Mouse (Mus musculus) layer of hippocampus, adult 11-12 months (tissue): Measurements from ENCODE around the gene Dapl1.

ENCODE experiments used
- DNase-seq: peaks from one replicate; pipeline ENCODE4 v3.0.0; 2022; ENCODE audit warnings: low spot score

Gene Dapl1

DNA sequence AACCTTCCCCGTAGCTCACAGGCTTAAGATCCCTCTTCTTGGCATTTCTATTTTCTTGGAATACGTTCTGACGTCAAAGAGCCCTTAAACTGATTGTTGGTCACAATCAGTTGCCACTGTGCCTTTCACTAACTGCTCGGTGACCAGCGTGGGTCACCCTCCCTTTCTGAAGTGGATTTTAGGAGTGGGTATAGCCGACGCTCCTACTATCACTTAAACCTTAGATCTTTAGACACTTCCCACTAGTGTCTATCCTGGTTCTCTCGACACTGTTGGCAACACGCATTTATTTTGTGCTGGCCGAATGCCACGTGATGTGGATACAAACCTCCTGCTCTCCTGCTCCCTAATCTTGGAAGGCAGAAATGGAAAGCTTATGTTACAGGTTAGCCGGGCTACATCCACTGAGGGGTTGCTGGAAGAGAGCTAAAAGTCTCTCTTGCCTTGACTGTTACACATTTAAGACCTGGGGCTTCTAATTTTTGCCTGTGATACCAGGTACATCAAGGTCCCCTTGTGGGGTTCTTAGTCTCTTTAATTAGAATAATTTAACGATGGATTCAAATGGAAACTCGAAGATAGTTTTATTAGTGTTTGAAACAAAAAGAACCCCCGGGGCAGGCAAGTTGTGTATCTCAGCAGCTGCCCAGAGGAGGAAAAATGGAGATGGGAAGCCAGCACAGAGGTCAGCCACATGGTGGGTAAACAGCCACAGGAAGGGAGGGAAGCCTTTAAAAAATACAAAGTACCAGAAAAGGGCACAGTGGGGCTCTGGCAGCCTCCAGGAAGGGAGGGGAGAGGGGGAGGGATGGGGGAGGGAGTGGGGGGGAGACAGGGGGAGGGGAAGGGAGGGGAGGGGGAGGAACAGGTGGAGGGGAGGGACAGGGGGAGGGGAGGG lies 13.2 kb upstream of the Dapl1 start:
- no peak for DNase-seq

DNA sequence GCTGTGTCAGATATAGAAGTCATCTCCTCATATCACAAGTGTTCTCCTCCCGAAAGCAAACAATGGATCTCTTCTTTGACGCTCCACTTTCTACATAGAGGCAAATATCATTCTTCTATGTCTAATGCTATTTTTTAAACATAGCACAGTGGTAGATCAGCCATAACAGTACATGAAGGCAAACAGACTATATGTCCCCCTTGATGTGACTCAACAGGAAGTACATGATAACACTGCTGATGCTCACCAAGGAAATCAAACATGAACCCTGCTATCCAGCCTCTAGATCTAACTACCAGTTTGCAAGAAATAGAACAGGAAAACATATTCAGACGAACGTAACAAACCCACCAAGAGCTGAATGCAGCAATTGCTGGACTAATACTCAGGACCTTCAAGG lies 10.1 kb upstream of the Dapl1 start:
- DNase-seq = no peak

DNA sequence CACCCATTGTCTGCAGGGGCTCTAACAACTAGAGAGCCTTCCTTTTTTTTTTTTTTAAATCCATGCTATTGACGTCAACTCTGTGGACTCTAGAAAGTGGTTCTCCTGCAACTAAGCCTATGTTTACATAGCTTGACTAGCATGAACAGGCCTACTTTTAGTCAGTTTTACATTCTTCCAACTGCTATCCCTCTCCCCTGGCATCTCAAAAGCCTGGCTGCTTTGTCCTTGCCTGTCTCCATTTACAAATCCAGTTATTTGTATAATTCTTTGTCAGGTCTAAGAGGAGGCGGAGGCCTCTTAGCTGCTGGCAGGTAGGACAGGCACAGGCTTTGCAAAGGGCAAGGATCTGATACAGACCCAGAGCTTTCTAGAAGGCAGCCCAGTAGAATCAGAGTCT lies 627 bp downstream of the Dapl1 start:
- no peak for DNase-seq

DNA sequence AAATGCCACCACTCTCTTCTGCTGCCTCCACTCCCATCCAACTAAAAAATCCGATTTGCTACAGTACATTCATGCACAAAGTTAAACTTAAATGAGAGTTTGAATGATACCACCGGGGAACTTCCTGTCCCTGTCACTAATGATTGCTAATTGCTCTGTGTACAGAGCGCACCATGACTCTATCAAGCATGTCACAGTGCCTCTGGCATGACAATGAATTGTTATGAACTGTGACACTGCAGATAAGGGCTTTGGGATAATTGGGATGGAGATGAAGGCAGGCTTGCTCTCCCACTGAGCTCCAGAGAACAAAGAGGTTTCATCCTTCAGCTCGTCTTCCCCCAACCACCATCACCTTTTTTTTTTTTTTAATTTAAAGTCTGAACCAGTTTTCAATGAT lies 1.2 kb downstream of the Dapl1 start:
- DNase-seq = no peak

DNA sequence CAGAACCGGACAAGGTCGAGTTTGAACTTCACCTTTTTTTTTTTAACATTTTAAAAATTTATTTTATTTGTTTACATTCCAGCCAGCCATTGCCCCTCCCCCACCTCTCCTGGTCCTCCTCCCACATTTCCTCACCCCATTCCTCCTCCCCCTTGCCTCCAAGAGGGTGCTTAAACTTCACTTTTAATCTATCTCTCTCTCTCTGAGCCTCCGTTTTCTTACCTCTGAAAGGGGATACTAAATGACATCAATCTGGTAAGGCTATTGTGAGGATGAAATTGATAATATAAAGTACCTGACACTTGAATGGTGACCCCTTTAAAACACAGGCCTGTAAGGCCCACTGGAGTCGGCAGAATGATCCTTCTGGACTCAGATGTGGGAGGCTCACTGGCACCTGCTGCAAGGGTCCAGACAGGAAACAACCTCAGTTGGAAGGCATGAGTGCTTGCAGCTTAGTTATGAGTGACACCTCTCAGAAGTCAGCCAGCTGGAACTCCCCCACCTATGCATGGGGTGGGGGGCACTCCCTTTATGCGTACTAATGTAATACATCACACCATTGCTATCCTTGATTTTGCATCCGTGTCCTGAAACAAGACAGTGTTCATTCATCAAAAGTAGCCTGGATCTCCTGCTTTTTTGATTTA lies 1.9 kb downstream of the Dapl1 start:
- DNase-seq = no peak

DNA sequence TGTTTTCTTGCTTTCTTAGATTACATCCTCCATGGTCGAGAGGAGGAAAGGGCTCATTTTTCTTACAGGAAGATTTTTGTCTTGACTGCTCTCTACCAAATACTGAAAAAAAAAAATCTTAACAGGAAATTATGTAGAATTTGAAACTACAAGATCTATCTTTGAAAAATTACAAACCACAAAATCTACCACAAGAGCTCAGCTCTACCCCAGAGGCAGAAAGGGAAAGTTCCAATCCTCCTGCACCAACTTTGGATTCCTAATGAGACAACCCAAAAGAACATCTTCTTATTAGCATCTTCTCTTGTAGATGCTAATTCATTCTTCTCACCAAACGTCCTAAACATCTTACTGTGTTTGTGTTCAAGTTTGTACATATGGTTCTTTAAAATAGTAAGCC lies 3.8 kb downstream of the Dapl1 start:
- DNase-seq = no peak

DNA sequence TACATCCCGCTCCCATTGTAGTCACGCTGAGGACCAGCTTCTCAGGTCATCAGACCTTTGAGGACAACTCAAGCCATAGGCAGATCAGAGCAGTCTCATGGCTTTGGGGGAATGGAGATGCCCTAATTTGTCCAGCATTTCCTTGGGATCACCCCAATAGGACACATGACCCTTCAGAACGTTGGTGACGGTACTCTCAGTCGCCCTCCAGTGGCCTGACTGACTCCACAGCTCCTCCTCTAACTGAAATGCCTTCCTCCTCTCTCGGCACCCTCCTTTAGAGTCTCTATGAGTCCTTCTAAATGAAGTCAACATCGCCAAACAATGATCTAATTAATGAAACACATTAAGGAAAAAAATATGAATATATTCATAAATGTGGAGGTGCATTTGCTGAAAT lies 5.9 kb downstream of the Dapl1 start:
- no peak for DNase-seq

DNA sequence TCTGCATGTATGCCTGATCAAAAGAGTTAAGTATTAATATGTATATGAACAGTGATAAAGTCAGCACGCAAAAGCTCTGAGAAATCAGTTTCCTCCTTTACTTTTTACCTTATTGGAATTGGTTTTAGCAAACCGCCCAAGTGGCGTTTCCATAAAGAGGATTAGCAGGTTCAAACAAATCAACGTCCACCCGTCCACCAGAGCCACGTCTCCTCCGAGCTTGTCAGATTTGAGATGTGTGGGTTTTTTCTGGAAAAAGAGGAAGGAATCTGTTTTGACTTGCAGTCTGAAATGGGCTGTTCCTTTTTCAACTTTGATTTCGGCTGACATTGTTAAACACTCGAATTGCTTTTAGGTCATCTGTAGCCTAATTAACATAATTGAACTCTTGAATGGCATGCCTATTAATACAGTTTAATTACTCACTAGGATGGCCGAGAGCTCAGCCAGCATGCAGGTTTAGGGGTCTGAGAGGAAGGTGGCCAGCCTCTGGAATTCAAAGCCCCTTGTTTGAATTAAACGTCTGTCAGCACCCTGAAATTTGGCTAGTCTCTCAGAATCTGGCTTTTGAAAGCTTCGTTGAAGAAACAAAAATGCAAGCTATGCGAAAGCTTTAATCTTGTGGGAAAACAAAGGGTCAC lies 9.1 kb downstream of the Dapl1 start:
- no peak for DNase-seq

DNA sequence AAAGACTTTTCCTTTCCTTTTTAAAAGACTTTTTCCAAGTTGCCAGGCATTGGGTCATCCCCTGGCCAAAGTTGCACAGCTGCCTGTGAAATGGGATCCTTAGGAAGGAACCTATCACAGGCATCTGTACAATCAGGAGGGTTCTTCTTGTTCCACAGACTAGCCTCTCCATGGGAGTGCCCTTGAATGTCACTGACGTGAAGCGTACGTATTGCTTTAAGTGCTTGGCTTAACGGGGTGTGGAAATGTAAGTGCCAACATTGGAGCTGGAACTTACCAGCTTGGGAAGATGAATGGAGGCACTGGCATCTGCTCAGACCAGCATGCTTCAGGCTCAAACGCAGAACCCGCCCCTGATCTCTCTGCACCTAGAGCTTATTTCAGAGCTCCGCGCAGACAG lies 14.7 kb downstream of the Dapl1 start:
- no peak for DNase-seq

DNA sequence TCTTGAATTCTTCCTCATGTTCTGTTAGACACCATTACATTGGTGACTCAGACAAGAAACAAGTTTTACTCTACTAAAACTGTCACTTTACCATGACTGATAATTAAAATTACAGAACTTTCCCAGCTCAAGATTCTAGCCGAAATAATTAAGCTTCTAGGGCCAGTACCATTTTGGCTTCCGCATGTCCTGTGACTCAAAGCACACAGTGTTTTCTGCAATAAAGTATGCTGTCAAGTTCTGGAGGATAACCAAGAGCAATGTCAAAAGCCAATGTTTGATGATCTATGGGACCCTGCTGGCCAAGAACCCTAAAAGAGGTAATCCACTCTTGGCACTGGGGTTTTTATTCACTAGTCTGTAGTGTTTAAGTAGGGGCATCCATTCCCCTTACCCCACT lies 15.3 kb downstream of the Dapl1 start:
- DNase-seq = no peak

DNA sequence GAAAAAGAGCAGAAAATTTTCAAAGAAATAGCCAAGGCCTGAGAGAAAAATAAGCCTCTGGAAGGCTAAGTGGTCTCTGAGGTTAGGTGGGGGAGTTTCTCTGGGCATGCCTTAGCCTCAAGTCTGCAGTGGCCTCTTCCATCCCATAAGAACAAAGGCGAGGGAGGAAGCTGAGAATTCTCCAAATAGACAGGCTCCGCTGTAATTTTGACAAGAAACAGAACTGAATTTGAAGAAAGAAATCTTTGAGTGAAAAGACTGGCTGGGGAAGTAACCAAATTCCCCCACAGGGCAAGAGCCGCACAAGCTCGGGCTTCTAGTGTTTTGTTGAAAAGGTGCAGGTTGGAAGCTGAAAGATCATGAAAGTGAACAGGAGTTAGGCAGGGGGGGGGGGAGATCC lies 24.6 kb downstream of the Dapl1 start:
- no peak for DNase-seq

DNA sequence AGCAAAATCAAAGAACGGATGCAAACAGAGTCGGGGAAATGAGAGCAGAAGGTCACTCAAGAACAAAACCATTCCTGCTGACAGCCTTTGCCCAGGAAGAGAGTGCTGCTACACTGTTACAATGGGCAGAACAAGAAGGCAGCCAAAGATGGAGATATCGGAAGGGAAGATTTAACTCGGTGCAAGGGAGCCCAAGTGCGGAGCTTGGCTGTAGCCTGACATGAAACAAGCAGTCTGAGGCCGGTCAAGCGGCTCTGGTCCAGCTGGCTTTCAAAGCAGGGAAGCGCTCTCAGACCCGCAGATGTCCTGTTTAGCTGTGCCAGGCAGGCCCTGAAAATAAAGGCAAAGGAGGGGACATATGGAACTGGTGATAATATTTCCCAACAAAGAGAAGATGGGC lies 26.0 kb downstream of the Dapl1 start:
- DNase-seq = no peak

DNA sequence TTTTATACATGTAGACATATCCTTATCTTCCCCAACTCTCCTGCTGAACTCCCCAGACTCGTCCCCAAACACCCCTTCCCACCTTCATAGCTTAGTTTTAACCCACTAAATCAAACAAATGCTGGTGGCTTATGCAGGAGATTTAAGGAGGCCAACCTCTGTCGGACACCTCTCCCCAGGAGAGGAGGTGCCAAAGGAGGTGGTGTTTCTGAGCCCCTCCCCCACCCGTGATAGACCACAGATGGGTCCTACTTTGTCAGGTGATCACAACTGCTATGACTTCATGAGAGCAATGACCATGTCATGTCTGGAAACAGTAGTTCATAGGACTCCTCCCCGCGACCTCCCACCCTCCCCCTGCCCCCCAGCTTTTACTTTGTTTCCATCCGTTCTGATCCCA lies 26.4 kb downstream of the Dapl1 start:
- no peak for DNase-seq

DNA sequence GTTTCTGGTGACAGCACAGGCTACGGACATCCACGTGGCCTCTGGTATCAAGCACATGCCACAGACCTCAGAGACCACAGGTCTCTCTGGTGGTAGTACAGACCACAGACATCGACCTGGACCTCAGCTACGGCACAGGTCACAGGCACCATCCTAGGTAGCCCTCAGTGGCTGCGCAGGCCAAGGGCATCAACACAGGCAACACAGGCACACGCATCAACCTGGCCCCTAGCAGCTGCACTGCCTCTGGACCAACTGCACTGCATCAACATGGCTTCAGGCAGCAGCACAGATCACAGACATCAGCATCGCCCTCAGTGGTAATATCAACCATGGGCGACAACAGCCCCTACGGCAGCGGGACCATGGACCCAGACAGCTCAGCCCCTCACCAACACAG lies 36.2 kb downstream of the Dapl1 start:
- no peak for DNase-seq

DNA sequence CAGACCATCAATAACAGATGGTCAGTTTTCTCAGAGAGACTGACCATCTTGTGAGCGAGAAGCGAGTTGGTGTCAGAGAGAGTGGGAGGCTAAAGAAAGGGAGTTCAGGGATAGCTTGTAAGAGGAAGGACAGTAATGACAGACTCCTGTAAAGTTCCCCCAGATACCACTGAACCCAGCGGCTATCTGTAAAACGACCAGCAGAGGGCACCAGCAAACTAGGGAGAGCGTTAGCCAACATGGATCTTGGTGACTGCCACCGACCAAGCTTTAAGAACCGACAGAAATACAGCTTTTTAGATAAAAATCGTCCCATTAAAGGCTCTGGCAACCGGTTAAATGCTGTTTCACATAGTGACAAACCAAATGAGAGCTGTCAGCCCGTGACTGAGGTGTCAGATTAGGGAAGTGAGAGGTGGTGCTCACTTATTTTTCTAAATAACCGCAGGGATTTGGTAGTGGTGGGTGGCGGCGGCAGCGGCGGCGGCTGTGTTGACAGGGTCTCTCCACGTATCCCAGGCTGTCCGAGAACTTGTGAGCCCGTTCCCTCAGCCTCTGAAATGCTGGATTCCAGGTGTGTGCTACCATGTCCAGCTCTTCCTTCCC lies 37.7 kb downstream of the Dapl1 start:
- peak; percentile 82 for DNase-seq

DNA sequence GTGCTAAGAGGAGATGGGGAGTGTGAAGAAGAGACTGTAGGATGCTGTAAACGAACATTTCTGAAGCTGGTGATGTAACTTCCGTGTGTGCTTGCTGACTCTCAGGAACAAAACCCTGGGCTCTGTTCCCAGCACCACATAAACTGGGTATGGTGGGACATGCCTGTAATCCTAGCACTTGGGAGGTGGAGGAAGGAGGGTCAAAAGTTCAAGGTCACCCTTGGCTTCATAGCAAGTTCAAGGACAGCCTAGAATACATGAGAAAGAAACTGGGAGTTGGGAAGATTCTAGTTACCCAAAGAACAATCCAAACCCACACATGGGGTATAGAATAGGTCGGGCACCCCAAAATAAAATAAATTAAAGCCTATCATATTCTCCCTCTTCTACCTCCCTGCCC lies 39.1 kb downstream of the Dapl1 start:
- no peak for DNase-seq

DNA sequence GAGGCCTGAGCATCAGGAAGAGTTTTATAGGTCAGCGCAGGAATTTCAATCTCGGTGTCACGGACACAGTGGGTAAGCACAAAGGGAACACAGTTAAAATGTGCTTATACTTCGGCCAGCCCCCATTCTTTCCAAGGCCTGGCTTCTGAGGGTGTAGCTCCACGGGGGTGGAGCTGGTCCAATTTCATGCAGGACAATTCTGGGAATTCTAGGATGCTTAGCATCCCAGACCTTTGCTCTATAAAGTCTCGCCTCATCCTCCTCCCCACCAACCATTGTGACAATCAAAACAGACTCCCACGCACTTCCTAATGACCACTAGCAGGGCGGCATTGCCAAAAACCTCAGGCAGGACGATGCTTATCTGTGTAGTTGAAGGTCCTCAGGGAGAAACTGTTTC lies 42.4 kb downstream of the Dapl1 start:
- no peak for DNase-seq

DNA sequence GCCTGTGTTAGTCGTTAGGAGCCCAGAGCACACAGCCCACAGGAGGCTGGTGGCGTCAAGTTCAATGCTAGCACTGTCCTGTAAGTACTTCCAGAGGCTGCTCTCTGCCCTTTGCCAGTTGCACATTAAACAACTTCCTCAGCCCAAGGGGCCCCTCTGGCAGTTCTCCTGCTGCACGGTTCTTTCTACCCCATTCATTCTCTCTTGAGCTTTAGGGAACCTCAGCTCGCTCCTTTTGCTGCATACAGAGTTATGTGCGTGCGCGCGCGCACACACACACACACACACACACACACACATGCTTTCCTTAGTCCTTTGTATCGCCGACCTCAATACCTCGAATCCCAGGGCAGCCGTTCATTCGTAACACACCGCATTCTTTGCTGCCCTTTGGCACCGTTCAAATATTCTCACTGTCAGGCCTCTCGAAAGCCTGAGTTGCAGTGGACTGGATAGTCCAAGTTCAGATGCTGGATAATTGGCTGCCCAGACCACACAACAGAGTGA lies 45.2 kb downstream of the Dapl1 start:
- DNase-seq = no peak

DNA sequence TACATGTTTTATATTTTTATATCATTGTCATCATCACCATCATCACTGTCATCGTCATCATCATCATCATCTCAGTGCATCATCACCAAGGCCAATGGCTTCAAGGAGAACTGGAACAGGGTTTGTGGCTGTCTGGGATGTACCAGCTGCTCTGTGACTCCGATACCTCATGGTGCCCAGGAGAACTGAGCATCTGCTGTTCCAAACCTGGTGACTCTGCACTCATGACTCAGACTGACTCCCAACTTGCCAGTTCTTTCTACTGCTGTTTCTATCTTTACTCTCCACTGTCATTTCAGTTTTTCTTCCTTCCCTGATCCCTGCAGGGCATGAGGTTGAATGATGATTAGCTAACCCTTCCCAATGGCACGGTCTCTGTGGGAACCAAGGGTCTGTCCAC lies 46.4 kb downstream of the Dapl1 start:
- DNase-seq = peak; percentile 61

DNA sequence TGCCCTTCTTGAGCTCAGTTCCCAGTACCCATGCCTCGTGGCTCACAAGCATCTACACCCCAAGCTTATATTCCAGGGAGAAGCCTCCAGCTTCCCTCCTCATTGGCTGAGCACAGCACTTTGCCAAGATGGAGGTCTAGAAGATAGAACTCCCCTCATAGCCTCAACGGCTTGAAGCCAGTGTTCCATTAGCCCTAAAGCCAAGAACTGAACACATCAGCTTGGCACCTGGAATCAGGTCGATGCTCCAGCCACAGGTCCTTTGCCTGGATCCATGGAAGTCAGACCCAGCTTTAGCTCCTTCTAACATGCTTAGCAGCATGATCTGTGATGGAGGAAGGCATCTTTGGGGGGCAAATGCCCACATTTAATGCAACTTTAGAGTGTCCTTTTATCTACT lies 48.5 kb downstream of the Dapl1 start:
- DNase-seq = no peak

DNA sequence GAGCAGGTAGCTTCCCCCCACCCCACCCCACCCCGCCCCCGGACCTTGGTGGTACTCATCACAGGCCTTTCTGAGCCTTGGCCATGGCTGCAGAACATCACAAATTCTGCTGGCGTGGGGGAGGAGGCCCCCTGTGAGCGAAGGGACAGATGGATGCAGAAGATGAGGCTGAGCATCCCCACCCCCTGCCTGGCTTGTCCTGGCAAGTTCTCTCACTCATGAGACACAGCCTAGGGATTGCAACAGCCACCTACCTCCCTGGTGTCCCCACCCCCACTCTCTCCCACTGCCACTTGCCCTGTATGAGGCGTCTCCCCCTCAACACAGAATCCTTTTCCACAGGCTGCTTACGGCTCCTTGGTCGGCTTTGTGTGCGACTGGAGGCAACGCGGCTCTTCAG lies 49.1 kb downstream of the Dapl1 start:
- peak; percentile 60 for DNase-seq

DNA sequence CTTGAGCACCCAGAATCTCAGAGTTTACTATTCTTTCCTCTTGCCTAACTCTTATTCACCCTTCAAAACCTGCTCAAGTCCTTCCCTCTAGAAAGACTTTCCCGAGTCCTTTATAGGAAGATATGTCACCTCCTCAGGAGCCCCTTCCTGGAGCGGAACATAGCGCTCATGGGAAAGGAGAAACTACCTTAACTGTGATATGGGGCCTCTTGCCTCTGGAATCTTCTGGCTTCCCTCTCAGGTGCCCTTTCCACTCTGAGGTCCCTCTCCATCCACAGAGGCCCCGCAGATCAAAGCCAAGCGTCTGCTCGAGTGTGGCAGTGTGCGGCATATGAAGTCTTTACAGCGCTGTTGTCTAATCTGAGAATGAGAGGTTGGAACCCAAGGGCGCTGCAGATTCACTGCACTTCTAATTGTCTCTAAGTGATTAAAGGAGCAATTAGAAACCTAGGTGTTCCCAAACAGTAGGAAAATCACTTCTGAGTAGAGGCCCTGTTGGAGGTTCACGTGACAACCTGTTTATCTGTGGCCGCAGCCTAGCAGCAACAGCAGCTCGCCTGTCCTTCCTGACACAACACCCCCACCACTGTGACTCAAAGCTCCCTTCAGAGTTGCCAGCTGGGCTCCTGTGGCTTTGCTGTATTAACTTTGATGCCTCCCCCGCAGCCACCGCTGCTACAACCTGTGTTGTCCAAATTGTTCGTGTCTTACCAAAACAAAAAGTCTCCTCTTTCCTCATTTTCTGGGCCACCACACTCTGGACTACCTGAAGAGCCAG lies 49.7 kb downstream of the Dapl1 start:
- no peak for DNase-seq
